Mouse (Mus musculus): Measurements from ENCODE around the gene Mpc1.
"Not testable (repeated sequence)": the region's sequence is repeated elsewhere in the genome, so short reads cannot be mapped to it uniquely, and the experiment has no call there.

Gene Mpc1

DNA sequence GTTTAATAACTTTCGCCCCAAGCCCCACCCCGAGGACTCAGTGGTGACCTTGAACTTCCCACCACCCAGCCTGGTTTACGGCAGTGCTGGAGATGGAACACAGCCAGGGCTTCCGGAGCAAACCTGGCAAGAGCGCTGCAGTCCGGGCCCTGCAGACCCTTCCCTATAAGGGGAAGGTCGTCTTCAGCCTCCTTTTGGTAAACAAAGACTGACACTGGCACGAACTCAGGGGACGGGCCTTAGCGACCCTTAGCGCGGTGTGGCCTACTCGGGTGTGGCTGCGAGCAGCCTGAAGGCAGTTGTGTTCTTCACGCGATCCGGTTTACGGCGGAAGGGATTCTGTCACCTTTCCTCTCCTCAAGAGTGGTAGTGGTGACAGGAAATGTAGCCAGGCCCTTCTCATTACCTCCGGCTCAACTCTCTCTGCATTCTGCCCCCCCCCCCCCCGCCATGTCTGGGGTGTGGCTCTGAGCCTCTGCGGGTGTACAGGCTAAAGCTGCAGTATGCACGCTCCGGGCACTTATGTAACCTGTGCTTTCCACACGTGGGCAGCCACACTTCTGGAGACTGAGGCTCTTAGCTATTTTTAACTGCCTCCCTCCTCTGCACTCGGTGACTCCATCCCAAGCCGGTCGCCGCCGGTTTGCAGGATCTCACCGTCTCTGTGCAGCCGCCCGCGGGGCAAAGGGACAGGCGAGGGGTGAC lies at the start of gene Mpc1:
Gene Mpc1 (plus strand): TSS at position 84 of the 705 bp plus-strand sequence.
- DNase-seq: peak; percentile 27 to 47

DNA sequence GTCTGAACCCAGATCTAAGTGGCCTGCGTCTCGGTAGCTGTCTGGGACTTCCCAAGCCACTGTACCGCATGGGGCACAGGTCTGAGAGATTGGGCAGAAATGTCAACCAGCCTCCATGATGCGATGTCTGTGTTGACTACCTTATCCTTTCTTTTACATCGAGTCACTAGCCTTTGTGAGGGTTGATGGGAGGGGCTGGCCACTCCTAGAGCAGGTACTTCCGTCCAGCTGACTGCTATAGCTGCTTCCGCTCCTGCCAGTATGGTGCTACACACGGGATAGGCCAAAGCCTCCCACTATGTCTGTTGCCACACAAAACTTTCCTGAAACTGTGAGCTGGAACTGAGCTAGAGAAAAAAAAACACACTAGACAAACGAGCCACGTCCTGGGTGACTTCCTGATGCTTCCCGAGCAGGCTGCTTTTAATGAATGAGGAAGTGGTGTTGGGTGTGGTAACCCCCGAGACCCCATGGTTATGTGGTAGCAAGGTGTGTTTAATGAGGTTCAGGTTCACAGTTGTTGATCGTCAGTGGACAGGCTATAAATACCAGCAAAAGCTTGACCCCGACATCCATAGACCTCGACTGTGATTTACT lies 49.0 kb upstream of the Mpc1 start:
- DNase-seq: no peak

DNA sequence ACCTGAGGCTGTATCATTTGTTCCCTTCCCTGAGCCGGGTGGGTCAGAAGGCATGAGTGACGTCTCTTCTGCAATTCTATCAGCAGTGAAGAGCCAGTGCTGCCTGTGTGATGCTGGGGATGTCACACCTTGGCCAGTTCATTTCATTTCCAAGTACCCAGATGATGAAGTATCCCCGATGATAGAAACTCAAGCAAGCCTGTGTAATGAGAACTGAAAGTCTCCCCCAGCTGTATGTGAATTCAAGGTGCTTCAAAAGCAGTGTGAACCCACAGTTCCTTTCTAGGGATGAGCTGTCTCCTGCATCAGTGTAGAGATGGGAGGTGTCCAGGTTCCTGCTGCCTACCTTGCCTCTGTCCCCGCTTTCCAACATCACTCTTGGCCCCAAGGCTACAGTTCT lies 48.2 kb upstream of the Mpc1 start:
- DNase-seq: no peak

DNA sequence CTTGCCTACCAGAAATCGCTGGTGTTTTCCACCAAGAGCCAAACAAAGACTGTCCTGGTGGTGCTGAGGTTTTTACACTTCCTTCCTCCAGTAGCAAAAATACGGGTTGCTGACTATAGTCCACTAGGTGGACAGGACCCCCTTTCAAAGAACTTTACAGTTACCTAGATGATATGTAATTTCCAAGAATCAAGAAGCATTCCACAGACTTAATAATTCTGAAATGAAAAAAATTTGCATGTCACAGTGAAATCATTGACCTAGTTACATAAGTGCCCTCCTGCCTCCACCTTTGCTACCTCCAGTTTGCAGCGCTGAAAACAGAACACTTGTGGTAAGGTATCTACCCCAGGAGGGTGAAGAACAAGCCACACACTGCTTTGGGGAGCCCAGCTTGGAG lies 47.0 kb upstream of the Mpc1 start, which contains the start of gene Ccr6:
Gene Ccr6 (plus strand): TSS at position 301 of the 400 bp plus-strand sequence.
- no peak for DNase-seq

DNA sequence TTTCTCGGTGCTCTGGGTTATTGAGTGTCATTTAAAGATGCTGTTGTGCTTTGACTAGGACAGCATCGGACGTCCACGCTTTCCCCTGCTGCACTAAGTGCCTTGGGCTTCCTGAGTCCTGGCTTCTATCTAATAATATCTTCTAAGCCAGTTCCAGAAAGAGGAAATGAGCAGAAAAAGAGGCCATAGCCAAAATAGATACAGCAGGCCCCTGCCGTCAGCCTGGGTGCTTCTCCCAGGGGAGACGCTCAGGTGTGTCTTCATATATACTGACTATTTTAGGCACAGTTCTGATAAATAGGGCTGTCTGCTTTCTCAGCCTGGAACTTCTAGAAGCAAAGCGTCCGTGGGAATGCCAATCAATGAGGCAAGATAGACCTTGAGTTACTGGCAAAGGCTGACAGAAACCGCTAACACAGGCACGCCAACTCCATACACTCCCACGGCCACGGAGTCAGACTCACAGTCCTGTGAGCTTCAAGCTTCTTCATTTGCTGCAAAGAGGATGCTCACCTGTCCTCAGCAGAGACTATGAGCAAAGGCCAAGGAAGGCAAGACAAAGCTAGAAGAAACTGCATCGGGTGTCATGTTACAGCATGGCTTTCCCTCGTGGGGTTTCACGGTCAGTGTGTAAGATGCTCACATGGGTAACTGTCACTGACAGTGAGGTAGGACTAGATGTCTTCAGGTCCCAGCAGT lies 44.5 kb upstream of the Mpc1 start:
- DNase-seq: no peak

DNA sequence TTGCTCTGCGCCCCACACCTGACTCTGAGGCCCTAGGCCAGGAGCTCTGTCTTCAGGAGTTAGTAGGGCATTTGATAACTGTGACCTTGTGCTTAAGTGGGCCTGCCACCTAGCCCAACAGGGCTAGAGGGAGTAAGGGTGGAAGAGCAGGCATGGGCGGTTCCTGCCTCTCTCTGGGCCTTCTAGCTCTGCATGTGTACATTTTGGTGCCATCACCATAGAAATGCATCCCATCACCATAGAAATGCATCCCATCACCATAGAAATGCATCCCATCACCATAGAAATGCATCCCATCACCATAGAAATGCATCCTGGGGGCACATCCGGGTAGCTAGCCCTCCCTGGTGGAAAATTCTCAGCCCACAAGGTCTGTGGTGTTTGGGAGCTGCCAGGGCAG lies 43.1 kb upstream of the Mpc1 start:
- no peak for DNase-seq

DNA sequence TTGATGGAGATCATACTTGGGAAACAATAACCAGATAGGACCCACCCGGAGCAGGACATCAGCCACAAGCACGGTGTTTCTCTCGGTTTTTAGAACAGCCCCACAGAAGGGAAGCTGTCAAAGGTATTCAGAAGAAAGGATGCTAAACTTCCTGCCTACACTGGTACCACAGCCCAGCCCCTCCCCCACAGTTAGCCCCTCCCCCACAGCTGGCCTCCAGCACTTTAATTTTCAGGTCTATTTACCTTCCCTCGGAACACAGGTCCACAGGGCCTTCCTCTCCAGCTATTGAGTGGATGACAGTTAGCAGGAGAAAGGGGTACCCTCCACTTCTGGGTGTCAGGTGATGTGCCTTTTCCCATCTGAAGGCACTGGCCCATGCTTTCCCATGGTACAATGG lies 42.2 kb upstream of the Mpc1 start:
- DNase-seq: no peak

DNA sequence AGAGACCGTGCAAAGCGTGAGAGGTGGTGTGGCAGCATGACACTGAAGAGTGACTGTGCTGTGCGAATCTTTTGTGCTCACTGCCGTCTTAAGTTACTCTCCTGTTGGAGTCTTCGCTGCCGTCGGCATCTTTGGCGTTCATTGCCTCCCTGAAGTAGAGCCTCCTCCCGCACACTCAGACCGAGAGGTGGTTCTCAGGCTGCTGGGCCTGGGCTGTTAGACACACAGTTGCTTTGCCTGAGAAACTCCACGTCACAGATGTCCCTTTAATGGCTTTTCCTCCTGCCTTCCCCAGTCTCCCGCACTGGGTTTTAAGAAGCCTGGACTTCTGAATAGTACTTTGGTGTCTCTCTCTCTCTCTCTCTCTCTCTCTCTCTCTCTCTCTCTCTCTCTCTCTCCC lies 41.1 kb upstream of the Mpc1 start:
- no peak for DNase-seq

DNA sequence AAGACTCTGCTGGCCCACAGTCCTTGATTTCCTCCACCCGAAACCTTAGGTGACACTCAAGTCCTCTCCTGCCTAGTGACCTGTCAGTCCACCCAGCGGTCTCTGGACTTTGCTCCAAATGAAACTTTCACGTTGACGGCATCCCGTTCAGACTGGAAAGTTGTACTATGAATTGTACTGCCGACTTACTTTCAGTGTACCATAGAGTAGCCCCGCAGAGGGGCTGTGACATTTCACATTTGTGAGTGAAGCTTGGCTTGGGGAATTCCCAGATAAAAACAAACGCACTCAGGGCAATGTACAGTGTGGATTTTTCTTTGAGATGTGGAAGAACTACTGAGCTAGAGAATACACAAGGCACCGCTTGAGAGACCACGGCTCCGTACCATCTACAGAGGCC lies 40.5 kb upstream of the Mpc1 start:
- DNase-seq: no peak

DNA sequence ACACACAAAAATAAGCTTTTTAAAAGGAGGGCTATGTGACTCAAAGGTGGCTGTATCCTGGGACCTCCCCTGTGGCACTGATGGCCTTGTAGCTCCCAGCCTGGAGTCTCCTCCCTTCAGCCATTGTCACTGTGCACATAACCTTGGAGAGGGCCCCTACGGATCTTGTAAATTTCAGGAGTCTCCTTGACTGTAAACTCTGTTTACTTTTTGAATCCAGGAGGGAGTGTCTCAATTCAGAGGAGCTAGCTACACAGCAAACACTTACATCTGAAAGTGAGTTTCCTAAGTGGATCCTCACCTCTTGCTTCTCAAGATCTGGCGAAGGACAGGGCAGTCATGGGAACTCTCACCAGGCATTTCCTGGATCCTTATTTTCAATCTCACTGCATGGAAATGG lies 38.6 kb upstream of the Mpc1 start:
- DNase-seq: no peak

DNA sequence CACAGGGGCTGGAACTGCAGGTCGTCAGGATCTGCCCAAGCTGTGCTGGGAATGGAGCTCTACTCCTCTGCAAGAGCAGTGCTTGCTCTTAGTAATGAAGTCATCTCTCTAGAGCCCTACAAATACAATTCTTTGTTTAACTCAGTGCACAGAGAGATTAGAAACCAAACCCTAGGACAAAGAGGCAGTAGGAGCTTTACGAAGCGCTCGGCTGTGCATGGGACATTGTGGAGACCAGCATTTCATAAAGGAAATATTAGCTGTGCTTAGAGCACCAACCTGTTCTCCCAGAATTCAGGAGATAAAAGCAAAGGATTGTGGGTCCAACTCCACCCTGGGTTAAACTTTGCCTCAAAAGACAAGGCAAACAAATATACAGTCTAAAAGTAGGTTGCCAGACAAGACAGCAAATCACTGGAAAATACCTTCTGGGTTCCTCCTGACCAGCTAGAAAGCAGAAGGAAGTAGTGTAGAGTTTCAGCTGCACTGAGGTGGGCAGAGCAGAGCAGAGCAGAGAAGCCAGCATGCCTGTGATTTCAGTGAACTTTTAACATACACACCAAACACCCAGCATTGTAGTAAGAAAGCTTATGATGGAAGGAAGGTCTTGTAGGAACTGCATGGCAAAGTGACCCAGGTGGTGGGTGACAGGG lies 36.5 kb upstream of the Mpc1 start:
- no peak for DNase-seq

DNA sequence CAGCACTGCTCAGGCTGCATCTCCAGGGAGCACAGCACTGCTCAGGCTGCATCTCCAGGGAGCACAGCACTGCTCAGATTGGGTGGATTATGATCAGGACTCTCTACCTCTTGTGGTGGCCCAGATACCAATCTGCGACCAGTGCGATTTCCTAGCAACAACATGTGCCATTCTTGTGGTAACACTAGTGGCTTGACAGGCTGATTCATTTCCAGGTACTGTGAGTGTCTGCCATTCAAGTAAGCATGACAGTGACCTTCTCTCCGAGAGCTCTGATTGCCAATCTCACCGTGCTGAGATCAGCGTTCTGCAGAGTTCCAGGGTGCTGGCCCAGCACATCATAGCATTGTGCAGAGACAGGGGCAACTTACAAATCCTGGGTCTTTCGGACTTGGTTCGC lies 31.0 kb upstream of the Mpc1 start:
- no peak for DNase-seq

DNA sequence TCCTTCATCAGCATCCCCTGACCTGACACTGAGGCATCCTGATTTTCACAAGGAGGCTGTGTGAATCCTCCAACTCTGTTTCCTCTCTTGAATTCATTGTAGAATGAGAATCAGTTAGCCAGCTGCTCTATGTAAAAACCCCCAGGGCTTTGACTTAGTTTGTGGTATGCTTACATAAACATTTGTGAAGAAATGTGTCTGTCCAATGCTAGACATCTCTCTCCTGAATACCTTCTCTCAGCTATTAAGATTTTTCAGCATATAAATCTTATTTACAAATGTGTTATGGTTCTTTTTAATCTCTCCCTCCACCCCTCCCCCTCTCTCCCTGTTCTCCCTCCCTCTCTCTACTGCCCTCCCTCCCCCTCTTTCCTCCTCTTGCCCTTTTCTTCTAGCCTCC lies 28.4 kb upstream of the Mpc1 start:
- no peak for DNase-seq

DNA sequence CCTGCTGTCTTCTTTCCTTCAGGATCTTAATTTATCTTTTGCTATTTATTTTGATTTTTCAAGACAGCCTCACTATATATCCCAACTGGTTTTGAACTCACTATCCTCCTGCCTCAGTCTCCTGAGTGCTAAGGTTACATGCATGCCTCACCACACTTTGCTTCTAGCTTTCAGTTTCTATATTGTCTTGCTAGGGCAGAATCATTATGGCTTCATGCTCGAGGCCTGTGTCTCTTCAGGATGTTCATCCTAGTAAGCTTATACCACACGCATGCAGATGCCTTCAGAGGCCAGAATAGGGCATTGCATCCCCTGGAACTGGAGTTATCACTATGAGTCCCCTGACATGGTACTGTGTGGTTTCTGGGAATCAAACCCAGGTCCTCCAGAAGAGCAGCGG lies 27.8 kb upstream of the Mpc1 start:
- DNase-seq: no peak

DNA sequence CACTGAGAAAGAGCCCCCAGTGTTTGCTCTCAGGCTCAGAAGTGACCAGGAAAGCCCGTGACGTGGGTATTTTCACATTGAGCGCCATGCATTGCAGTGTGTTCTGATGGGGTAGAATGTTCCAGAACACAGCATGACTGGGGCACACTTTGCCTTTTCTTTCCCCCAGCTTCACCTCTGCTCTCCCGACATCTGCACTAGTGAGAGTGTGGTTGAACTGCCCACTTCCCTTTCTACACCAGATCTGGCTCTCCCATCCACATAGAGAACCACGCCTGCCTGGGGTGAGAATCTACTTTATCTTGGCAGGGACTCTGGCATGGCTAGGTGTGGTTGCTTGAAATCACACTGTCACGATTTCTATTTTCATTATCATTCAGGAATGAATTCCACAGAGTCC lies 27.1 kb upstream of the Mpc1 start:
- DNase-seq: no peak

DNA sequence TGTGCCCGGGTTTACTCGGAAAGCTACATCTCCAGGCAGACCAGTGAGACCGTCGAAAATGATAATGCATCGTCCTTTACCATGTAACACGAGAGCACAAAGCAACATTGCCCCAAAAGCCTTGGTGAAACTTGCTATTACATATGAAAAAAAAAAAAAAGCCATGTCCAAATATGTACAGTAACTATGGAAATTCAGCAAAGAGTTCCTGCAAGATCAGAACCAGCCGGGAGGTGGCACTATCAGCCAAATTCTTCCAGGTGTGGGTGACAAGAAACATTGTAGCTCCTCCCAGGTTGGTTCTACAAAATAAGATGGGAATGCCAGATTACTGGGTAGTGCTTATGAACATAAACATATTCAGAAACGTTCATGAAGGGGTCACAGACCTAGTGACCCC lies 25.7 kb upstream of the Mpc1 start:
- DNase-seq: no peak

DNA sequence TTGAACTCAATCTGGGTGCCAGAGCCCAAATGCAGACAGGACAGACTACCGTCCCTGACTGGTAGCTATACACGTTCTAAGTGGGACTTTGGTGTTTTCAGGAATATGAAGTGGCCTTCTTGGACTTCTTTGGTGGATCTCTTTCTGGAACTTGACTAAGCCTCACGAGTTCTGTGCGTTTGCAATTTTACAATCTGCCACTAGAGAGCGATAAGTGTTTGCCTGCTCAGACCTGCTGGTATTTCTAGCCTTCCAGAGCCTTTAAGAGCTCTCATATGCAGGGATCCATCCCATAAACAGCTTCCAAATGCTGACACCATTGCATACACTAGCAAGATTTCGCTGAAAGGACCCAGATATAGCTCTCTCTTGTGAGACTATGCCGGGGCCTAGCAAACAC lies 18.1 kb upstream of the Mpc1 start:
- not testable (repeated sequence) for DNase-seq

DNA sequence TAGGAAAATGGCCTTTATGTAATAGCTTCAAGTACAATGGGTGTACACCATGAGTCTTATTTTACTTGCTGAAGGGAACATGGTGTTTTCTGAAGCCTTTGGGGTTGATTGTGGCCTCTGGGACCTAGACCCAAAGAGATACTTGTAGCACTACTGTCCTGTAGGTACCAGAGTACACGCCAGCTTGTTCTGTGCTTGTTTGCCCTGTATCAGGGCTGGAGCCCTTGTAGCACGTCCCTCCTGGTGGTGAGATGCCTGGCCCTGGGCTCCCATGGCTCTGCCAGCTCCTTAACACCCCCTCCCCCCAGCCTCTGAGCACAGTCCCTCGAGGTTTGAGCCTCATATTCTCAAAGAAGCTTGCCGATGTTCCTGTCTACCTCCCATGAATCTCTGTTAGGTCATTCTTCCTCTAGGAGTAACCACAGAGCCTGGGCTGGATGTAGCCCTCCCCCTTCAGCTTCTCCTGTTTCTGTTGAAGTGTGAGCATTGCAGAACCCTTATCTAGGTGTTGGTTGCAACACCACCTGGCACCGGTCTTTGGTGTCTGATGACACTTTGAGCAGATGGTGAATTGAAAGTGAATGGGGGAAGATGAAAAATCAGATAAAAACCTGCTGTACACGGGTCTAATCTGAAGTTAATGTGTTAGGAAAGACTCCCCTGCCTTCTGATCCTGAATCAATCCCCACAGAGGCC lies 10.5 kb upstream of the Mpc1 start:
- DNase-seq: no peak

DNA sequence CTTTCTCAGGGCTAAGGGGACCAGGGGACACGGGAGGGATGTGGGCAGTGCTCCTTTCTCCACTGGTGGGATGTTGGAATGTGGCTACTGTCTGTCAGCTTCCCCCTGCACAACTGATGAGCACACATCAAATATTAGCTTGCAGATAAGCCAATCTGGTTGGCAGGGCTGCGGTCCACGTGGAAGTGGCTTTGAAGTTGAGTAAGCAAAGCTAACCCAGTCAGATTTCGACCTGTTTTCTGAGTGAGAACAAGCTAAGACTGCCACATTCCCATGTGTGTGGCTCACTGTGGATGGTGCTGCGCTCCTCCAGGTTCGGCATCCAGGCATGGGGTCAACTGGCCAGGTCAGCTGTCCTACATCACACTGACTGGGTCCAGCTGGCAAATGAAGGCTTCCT lies 9.8 kb upstream of the Mpc1 start:
- no peak for DNase-seq

DNA sequence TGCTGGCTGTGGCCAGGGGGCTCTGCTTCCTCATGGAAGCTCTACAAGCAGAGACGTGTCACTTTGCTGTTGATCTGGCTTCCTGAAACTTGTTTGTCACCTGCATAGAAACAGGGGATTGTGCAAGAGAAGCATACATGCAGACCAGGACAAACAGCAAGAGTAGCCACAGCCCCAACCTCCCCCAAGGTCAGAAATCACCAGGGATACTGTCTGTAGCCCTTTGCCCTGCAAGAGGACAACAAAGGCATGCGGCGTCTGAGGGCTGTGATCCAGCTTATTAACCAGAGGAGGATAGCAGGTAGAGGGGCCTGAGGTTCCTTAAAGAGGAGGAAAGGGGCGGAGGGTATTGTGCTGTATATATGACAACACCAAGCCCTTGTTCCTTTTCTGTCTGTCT lies 6.6 kb upstream of the Mpc1 start:
- no peak for DNase-seq

DNA sequence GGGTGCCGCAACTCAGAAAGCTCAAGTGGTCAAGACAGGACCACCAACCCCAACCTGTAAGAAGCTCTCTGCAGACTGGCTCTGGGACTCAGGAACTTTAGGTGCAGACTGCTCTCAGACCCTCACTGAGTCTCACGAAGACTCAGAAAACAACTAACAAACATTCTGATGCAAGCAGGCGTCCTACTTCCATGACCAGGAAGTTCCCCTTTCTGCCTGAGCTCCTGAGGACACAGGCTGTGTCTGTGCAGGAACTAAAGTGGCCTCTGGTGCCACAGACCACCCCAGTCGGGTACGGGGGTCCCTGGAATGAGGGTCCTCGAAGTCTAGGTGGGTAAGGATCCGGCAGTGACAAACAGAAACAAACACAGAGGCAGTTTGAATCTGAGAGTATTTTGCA lies 6.0 kb upstream of the Mpc1 start:
- DNase-seq: no peak

DNA sequence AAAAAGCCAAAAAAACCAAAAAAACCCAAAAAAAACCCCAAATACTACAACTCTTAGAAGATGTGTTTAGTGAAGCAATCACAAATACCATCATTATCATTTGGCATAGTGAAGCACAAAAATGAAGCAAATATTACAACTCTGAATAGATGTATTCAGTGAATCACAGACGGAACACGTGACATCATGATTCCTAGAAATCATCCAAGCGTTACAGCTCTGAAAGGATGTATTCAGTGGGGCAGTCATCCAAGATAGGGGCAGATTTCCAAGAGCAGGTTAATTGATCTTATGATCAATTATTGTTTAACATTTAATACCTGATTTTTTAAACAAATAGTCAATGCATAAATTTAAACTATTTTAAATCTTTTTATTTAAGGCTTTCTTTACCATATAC lies 5.4 kb upstream of the Mpc1 start:
- DNase-seq: no peak

DNA sequence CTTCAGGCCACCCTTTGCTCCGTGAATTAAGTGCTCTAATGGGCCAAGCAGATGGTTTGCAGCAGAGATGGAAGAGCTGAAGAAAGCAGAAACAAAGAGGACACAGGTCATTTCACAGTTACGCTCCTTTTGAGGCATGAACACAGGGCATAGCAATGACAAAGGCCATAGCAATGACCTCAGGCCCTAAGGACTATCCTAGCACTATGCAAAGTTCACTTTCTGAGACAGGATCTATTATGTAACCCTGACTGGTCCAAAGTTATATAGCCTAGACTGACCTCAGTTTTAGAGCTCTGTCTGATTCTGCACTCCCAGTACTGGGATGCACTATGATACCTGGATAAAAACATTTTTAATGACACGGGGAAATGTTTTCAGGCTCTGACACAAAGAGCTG lies 4.3 kb upstream of the Mpc1 start:
- no peak for DNase-seq
